Mouse (Mus musculus): Measurements from ENCODE around the gene Slc39a13. TPM values are rescaled to one million over a fixed set of nuclear protein-coding genes. Genes with fewer than 3 reads are reported as not detected.
"Not testable (repeated sequence)": the region's sequence is repeated elsewhere in the genome, so short reads cannot be mapped to it uniquely, and the experiment has no call there.

Gene Slc39a13
- total RNA-seq, 4 experiments from 2014 or later = 33.5 to 35.5 (median 34.7) TPM

GRCm38 (mm10) chr2:91066455-91066854 lies 3.8 kb downstream of the Slc39a13 start:
- DNase-seq (ENCODE audit: low spot score in 2 of 2) = no peak

GRCm38 (mm10) chr2:91065544-91065943 lies 4.7 kb downstream of the Slc39a13 start:
- no peak for DNase-seq (ENCODE audit: low spot score in 2 of 2)

- DNase-seq (ENCODE audit: low spot score in 2 of 2) = no peak
Measured at GRCm38 (mm10) chr2:91064211-91064610, 6.0 kb downstream of the Slc39a13 start.

GRCm38 (mm10) chr2:91062779-91063606 lies 7.2 kb downstream of the Slc39a13 start:
- no peak for DNase-seq (ENCODE audit: low spot score in 2 of 2)

GRCm38 (mm10) chr2:91061849-91062481 lies 8.3 kb downstream of the Slc39a13 start:
- DNase-seq (ENCODE audit: low spot score in 2 of 2) = no peak

- peak; percentile 61 to 68 for DNase-seq (ENCODE audit: low spot score in 2 of 2)
Measured at GRCm38 (mm10) chr2:91060544-91061355, 9.5 kb downstream of the Slc39a13 start.

- no peak for DNase-seq (ENCODE audit: low spot score in 2 of 2)
Measured at GRCm38 (mm10) chr2:91059376-91059775, 10.8 kb downstream of the Slc39a13 start.

- no peak for DNase-seq (ENCODE audit: low spot score in 2 of 2)
Measured at GRCm38 (mm10) chr2:91058435-91058834, 11.8 kb downstream of the Slc39a13 start.

GRCm38 (mm10) chr2:91053934-91054382 lies 16.3 kb downstream of the Slc39a13 start, which contains the start of gene Psmc3:
TSS of gene Psmc3 (plus strand) at chr2:91054009.
- DNase-seq (ENCODE audit: low spot score in 2 of 2) = peak; percentile 92 to 94

GRCm38 (mm10) chr2:91053181-91053933 lies 16.9 kb downstream of the Slc39a13 start:
- DNase-seq (ENCODE audit: low spot score in 2 of 2) = no peak

- DNase-seq (ENCODE audit: low spot score in 2 of 2) = no peak
Measured at GRCm38 (mm10) chr2:91052752-91053151, 17.5 kb downstream of the Slc39a13 start.

- DNase-seq (ENCODE audit: low spot score in 2 of 2) = no peak
Measured at GRCm38 (mm10) chr2:91051917-91052316, 18.3 kb downstream of the Slc39a13 start.

GRCm38 (mm10) chr2:91047359-91047758 lies 22.9 kb downstream of the Slc39a13 start:
- DNase-seq (ENCODE audit: low spot score in 2 of 2) = no peak

- not testable (repeated sequence) for DNase-seq (ENCODE audit: low spot score in 2 of 2)
Measured at GRCm38 (mm10) chr2:91045805-91046204, 24.4 kb downstream of the Slc39a13 start.

GRCm38 (mm10) chr2:91044727-91045126 lies 25.5 kb downstream of the Slc39a13 start:
- no peak for DNase-seq (ENCODE audit: low spot score in 2 of 2)

- DNase-seq (ENCODE audit: low spot score in 2 of 2) = no peak
Measured at GRCm38 (mm10) chr2:91042651-91043398, 27.4 kb downstream of the Slc39a13 start.

GRCm38 (mm10) chr2:91041786-91042185 lies 28.4 kb downstream of the Slc39a13 start:
- no peak for DNase-seq (ENCODE audit: low spot score in 2 of 2)

GRCm38 (mm10) chr2:91035385-91035784 lies 34.8 kb downstream of the Slc39a13 start, which contains the start of gene Rapsn:
TSS of gene Rapsn (plus strand) at chr2:91035620.
- DNase-seq (ENCODE audit: low spot score in 2 of 2) = no peak

- DNase-seq (ENCODE audit: low spot score in 2 of 2) = no peak
Measured at GRCm38 (mm10) chr2:91033000-91033399, 37.2 kb downstream of the Slc39a13 start.

GRCm38 (mm10) chr2:91031216-91031615 lies 39.0 kb downstream of the Slc39a13 start:
- DNase-seq (ENCODE audit: low spot score in 2 of 2) = no peak

Measured in left cerebral cortex, adult 8-10 months (tissue).